Mouse (Mus musculus) gastrocnemius, postnatal 36 days (tissue): Measurements from ENCODE around the gene Rasl11a. TPM values are rescaled to one million over a fixed set of nuclear protein-coding genes. Genes with fewer than 3 reads are reported as not detected.
A peak's percentile ranks its signal among the peaks of the same experiment; 100 is the strongest.

Source experiments
- DNase-seq, 2 experiments: peaks; one replicate each; pipeline ENCODE4 v3.0.0; 2022
- intact Hi-C: fragments of 180-260 bp; cut with DNase I; formaldehyde crosslinking; loops from one replicate; pipeline ENCODE4 v1.15.1; 2025
- long read RNA-seq, 2 experiments: library from polyadenylated mRNA; stranded (forward); transcript quantifications; one replicate each; pipeline ENCODE4 v2.0.0; 2021
- total RNA-seq, 2 experiments: library from RNA; stranded (reverse); gene quantifications; 2 replicates each; pipeline ENCODE4 v1.2.3; 2021

Gene Rasl11a
- total RNA-seq, result 1 to 10 TPM; 1.4 to 1.5 TPM
- long read RNA-seq, experiment 1, partial matches to known transcripts, result 0 of 5 reads
- long read RNA-seq, experiment 1, other reads (novel, unspliced or antisense), result 1 of 5 reads
- long read RNA-seq, experiment 2, transcript Rasl11a-201 (4 exons, 1,126 nt), result major isoform, 5 of 5 reads
- long read RNA-seq, experiment 2, partial matches to known transcripts, result 0 of 5 reads
- long read RNA-seq, experiment 2, other reads (novel, unspliced or antisense), result 0 of 5 reads

DNA sequence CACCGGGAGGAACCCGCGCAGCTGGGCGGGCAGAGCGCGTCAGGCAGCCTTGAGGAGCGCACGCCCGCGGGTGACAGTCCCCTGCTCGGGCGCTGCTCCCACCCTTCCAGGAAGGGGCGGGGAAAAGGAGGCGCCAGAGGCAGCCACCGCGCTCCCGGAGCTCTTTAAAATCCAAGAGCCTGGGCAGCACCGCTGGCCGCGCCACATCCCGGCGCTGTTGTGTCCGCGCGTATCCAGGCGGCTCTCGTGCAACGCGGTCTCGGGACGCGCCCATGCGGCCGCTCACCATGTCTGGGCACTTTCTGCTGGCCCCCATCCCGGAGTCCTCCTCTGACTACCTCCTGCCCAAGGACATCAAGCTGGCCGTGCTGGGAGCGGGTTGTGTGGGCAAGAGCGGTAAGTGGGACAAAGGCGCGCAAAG lies at the start of gene Rasl11a:
TSS of gene Rasl11a (plus strand) at position 127 of the 421 bp plus-strand sequence.
- peak; percentile 68 to 75 for DNase-seq
- intact Hi-C loops, result loop anchor here (5.0 kb wide), 1 partner anchor 138 kb away; no protein-coding TSS in a partner anchor

DNA sequence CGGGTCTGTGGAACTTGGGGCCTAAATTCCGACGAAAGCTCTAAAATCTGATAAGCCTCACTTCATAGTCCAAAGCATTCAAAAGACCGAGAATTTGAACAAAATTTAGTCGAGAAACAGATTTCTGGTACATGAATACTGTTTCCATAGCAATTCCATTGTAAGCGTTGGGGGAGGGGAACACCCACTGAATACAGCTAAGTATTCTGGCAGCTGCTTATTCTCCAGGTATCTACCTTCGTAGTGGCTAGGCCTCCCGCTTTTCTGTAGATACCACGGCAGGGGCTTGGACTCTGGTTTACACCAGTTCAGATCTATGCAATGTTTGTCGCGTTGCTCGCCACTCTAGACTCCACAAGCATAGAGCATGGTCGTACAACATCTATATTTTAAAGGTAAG lies 49.1 kb upstream of the Rasl11a start:
- intact Hi-C loops, result loop anchor here (2.0 to 10.0 kb wide), 2 partner anchors 37 to 571 kb away; partner anchors contain the start of genes Rnf6 and Rpl21
- no peak for DNase-seq

DNA sequence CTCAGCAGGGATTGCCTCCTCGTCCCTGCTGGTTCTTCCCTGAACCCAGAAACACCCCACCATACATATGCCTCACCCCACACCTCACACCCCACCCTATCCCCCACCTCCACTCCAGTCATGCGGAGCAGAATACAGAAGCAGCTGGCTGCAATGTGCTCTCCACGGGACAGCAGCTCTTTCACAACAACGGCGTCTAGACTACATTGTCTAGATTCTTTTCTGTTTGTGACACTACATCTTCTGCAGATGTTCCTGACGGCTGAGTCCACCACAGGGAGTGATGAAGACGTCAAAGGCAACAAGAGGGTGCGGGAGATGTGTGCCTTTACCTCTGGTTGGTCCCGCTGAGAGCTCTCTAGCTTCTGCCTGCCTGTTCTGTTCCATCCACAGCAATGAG lies 46.8 kb upstream of the Rasl11a start:
- DNase-seq, result no peak
- intact Hi-C loops, result loop anchor here (10.0 kb wide), 1 partner anchor 573 kb away; the partner anchor contains the start of gene Rnf6

DNA sequence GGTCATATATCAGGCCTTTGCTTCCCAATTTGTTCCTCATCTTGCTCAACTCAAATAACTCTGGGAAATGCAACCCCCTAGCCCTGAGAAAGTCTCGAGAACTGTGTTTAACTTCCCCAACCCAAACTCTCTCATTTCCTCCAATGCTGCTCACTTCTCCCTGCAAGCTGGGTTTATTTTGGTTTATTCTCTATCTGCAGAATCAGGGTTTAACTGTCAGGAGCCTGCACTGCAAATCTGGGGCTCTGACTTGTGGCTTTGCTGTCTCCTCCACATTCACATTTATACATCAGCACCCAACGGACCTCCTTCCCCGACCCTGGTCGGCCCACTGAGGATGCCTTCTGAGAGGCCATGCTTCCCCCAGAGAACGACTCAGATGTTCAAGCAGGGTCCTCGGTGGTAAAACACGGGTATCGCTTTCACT lies 38.9 kb upstream of the Rasl11a start:
- DNase-seq, result no peak
- intact Hi-C loops, result no loop called here

DNA sequence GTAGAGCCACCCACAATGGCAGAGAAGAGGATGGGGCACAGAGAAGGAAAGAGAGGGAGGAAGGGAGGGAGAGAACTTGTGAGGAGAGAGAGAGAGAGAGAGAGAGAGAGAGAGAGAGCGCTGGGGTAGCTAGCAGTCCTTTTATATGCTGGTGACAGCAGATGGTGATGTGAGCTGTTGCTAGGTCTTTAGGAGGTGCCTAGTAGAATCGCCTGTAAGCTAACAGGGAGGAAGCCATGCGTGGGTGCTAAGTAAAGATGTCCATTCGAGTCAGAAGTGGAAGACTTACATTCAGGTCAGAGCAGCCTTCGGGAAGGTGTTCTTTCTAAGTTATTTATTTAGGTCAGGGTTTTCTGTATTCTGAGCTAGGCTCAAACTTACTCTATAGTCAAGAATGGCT lies 34.9 kb upstream of the Rasl11a start:
- intact Hi-C loops, result no loop called here
- no peak for DNase-seq

DNA sequence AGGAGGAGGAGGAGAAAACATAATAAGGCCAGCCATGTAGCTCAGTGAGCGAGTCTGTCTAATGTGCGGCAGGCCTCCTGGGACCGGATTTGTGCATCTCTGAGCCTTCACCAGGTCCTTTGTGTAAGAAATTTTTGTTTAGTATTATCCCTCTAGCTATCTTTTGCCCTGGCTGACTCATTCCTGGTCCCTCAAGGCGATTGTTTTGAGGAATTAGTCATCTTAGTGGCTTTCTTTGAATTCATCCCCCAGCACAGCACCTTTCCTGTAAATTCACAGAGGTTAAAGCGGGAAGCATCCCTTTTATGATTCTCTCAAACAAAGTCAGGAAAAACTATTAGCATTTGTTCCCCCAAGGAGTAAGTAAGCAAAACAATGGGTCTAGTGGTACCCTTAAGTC lies 32.0 kb upstream of the Rasl11a start:
- intact Hi-C loops, result no loop called here
- no peak for DNase-seq

DNA sequence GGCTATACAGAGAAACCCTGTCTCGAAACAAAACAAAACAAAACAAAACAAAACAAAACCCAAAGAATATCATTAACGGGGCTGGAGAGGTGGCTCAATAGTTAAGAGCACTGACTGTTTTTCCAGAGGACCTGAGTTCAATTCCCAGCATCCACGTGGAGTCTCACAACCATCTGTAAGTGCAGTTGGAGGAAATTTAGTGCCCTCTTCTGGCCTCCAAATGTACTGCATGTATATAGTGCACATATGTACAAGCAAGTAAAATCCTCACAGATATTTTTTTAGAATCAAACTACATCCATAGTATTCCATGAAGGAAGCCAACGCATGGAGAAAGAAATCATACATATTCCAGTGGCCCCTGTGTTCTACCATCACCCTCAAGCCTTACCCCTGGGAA lies 31.4 kb upstream of the Rasl11a start:
- DNase-seq, result no peak
- intact Hi-C loops, result no loop called here

DNA sequence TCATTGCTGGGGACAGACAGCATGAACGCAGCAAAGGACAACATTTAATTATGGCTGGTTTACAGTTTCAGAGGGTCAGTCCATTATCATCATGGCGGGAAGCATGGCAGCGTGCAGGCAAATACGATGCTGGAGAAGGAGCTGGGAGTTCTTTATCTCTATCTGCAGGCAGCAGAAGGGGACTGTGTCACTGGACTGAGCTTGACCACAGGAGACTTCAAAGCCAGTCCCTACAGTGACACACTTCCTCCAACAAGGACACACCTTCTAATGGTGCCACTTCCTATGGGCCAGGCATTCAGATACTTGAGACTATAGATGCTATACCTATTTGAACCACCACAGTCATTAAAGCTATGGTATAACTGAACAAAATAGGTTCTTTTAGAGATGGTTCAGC lies 29.5 kb upstream of the Rasl11a start:
- no peak for DNase-seq
- intact Hi-C loops, result no loop called here

DNA sequence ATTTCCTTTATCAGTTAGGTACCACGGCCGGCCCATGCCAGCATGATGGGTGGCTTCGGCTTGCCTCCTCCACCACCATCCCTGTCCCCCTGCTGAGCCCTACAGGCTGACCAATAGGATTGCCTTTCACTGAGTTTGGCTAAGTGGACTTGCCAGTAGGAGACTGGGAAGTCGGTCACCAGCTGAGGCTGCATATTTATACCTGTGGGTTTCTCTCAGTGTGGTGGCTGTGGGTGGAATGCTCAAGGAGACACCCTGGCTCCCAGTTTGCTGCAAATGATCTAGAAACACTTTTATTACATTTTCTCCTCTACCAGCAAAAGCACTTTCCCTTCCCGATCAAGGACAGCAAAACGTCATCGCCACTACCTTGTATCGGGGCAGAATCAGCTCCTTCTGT lies 27.3 kb upstream of the Rasl11a start:
- intact Hi-C loops, result no loop called here

DNA sequence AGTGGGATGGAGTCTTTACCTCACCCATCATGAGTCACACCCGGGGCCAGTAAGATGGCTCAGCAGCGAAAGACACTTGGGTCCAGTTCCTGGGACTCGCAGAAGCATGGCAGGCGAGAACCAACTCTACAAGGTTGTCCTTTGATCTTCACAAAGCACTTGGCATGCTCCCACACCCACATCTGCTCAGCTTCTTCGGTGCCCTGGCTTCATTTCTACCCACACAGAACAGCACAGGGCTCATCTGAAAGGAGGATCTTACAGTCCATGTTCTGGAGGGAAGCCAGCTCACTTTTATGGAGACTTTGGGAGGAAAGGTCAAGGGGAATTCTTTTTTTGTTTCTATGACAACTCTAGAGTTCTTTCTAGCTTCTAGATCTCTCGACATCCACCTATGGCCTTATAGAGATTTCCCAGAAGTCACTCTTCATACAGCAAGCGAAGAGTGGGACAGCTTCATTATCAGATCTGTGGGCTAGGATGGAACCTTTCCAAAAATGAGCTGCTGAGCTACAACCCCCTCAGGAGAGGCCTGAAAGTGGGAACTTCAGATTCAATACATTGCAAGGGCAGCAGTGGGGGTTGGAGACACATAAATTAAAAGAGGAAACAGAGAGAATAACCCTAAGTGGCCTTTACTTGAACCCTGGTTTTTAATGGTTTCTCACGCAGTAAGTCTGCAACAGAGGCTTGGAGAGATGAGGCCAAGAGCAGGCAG lies 25.8 kb upstream of the Rasl11a start:
- intact Hi-C loops, result no loop called here
- DNase-seq, result no peak

More for the DNA sequence above, 27.3 kb upstream of the Rasl11a start:
- DNase-seq, result no peak

DNA sequence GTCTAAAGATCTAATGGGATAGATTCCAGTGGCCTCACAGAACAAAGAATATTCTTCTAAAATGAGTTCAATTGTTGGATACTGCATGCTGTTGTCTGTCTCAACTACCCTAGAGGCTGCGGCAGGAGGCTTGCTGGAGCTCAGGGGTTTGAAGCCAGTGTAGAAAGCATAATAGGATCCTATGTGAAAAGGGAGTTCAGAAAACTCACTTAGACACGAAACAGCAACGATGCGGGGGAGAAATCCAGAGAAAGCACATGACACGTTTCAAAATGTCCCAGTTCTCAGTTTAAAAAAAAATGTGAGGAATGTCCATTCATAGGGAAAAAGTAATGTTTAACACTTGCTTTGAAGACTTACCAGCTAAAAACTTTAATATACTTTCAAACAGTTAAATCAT lies 21.9 kb upstream of the Rasl11a start:
- intact Hi-C loops, result no loop called here
- no peak for DNase-seq

DNA sequence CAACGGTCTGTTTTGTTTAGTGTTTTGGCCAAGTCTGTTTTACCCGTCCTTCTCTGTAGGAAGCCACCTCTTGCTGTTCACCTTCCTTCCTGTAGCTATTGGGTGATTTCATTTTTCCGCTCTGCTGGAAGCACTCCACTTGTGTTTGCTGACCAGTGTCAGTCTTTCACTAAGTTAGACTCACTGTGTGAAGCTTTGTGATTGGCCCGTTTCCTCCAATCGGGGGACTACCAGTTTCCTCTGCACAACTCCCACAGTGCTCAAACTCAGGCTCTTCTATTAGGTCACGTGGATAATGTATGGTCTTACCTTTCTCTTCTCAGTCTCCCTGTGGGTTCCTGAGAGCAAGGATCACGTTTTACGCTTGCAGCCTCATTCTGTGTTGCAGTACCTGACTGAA lies 15.3 kb upstream of the Rasl11a start:
- no peak for DNase-seq
- intact Hi-C loops, result no loop called here

DNA sequence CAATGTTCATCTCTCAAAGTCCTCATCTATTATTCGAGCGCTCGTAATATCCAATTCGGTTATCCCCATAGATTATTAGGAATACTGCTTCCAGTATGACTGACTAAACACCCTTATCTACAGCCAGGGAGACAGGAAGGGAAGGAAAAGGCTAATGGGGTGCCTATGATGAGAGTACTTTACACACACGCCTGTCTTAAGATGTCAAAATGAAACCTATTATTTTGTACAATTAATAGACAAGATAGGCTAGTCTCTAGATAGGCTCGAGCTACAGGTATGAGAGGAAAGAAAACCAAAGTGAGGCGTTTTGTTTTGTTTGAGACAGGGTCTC lies 12.5 kb upstream of the Rasl11a start:
- DNase-seq, result no peak
- intact Hi-C loops, result loop anchor here (2.0 kb wide), 1 partner anchor 38 kb away; the partner anchor contains the start of gene Usp12

DNA sequence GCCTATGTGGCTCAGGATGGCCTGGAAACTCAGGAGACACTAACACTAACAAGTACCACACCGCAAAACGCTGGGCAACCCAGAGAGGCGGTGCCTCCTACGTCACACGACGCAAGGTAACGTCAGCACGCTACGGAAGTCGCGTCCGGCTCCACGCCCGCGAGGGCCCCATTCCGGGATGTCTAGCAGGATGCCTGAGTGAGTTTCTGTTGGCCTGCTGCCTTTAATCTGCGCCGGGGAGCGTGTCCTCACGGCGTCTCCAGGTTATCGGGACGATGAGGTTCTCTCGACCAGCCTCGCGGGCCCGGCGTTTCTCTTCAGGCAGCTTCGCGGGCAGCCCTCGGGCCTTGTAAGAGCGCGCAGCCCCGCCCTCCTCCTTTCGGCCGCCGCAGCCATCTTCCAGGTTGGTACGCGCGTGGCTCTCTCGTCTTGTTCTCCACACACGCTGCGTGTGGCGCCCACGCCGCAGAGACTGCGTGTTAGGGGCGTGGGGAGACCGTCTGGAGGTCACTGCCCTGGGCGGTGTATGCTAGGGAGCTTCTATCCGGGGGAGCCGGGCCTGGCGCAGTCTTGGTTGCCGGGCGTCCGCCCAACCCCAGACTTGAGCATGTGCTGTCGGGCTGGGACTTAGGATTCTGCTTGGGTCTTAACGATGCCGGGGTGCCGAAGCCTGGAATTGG lies 12.0 kb upstream of the Rasl11a start, which contains the start of gene Rpl21:
TSS of gene Rpl21 (plus strand) at position 122 of the 680 bp plus-strand sequence.
- peak; percentile 89 to 98 for DNase-seq
- intact Hi-C loops, result loop anchor here (2.0 kb wide), 1 partner anchor 38 kb away; the partner anchor contains the start of gene Usp12

DNA sequence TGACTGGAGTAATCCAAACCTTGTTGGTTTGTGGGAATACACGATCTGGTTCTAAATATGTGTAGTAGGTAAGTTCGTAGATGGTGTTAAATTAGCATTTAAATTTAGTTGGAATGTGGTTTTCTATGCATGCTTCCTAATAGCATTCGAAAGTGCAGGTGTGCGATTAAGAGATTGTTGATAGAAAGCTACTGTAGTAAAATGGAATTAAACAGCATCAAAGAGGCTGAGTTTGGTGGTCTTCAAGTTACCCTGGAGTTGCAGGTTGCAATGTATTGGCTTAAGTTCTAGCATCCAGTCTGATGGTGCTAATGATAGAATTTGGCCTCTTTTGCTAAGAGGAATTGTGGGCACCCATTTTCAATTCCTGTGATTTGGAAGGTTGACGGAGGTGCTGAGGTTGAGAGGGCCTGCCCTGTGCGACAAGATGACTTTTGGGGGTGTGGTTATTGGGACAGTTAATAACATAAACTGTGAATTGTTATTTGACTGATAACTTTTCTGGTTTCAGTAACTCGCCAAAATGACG lies 11.1 kb upstream of the Rasl11a start:
- no peak for DNase-seq
- intact Hi-C loops, result loop anchor here (2.0 kb wide), 1 partner anchor 39 kb away; the partner anchor contains the start of gene Usp12

DNA sequence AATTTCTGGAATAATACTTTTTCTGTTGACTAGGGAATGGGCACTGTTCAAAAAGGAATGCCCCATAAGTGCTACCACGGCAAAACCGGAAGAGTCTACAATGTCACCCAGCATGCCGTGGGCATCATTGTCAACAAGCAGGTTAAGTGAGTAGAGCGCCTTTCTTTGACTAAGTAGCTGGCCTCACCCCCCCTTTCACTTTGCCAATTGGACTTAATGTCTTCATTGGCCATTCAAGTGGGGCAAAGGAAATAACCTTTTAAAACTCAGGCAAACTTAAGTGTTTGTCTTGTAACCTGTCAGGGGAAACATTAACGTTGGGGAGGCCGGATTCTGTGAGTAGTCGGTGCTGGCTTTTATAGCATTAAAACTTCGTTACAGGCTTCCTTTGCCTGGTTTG lies 9.9 kb upstream of the Rasl11a start:
- intact Hi-C loops, result no loop called here
- no peak for DNase-seq

DNA sequence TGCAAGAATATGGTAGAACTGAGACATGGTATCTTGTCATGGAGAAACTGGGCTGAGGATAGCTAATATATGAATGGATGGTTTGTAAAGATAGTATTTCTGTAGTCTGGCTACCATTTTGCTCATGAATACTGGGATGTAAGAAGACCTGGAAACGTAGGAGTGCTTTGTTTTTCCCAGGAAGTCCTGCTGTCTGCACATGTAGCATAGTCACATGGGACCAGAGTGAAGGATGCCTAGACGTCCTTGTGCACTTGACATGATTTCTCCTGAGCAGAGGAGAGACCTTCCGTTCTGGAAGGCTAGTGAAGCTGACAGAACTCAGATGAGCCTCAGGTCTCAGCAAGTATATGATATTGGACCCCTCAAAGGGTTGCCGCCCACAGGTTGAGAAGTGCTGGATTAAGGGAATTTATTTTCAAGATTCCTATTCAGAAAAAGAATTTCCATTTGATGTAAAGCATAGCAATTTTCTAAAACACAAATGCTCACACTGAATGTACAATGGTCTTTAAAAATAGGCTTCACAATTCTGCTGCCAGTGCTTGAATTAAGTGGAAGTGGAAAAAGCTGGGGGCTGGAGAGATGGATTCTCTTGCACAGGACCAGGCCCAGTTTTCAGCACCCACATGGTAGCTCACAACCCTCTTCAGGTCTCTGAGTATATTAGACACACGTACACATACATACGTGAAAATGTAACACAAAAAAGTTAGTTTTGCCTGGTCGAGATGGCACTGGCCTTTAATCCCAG lies 6.7 kb upstream of the Rasl11a start:
- no peak for DNase-seq
- intact Hi-C loops, result no loop called here

DNA sequence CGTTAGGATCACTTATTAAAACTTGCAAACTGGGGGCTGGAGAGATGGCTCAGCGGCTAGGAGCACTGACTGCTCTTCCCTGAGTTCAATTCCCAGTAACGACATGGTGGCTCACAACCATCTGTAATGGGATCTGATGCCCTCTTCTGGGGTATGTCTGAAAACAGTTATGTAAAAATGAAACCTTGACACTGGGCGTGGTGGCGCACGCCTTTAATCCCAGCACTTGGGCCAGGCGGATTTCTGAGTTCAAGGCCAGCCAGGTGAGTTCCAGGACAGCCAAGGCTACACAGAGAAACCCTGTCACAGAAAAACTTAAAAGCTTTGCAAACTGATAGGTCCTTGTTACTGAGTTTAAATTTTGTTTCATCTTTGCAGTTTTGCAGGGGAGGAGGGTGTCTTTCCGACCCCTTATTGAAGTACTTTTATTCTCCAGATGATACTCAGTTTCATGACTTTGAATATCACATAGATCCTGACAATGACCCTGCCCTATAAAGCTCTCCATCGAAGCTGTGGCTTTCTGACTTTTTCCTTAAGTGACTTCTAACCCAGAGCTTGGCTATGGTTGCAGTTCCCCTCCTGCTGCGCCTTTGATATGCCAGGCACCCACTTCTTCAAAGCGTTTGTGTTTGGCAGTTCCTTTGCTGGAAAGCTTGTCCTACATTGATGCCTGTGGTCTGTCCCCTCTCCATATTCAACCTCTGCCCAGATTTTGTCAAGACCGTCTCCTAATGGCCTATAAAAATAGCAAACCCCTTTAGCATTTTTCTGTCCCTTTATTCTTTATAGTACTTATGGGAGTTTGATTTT lies 5.8 kb upstream of the Rasl11a start:
- no peak for DNase-seq
- intact Hi-C loops, result no loop called here

DNA sequence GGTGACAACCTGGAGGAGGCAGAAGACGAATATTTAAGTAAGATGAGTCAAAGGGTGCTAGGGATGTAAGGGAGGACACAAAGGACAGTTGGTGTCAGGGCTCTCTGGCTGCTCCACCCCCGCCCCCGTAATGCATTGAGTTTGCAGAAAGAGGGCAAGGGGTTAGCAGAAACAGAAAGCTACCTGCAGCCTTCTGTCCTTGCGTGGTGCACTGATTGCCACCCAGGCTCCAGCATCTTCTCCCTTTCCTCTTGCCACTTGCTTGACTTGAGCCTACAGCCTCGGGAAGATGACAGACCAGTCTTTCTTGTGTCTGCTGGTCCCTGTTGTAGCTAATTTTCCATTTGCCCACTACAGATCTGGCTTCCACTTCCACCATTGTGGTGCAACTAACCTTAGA lies 5.1 kb upstream of the Rasl11a start:
- intact Hi-C loops, result loop anchor here (5.0 kb wide), 1 partner anchor 132 kb away; no protein-coding TSS in a partner anchor
- DNase-seq, result no peak
